Mouse (Mus musculus) megakaryocyte, embryonic 14.5 days (primary cell): Measurements from ENCODE around the gene Srrm3.

Experiments used
- FLI1 ChIP-seq: IDR thresholded peaks from 2 replicates; pipeline ENCODE4 v1.6.1; 2012; ENCODE audit warnings: low read length, inconsistent platforms, mixed read lengths
- GATA1 ChIP-seq: IDR thresholded peaks from 3 replicates; pipeline ENCODE4 v1.6.1; 2012; ENCODE audit warnings: mixed read lengths, low read length, inconsistent platforms, borderline replicate concordance

DNA sequence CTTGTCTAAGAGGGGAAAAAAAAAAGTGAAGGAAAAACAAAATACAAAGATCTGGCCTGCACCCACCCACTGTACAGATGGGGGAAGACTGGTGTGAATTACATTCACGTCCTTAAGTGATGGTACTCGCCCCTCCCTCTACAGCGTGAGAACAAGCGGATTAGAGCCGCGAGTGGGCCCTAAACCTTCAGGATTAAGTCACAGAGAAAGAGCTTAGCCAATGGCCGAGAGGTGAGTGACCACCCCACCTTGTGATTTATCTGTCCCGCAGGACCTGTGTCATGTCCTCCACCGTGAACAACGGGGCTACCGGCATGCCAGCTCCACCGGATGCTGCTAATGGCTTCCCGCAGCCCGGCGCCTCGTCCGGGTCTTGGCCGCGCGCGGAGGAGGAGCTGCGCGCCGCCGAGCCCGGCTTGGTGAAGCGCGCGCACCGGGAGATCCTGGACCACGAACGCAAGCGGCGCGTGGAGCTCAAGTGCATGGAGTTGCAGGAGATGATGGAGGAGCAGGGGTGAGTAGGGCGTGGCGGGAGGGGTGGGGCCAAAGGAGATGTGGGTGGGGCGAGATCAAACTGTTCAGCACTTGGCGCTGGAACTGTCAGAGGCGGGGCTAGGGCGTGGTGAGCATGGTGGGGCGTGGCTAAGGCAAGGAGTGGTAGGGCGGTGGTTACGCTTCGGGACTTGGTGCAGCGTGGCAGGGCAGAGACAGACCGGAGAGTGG lies 28.2 kb downstream of the Srrm3 start:
- TF ChIP-seq GATA1 (no peak), FLI1 (no peak)
